In genomic region chr12:99649732-99650131, GRCm38 (mm10) we compare ENCODE assay signal across 30 mouse cellular contexts.
A peak's percentile ranks its signal among the peaks of the same experiment; 100 is the strongest.
DNase-seq lines count a peak whose midpoint lies in the region; ATAC-seq and TF ChIP-seq lines count a peak whose summit lies in the region.
"Had no signal": no experiment of that assay in that cellular context is flagged by ENCODE, and none has a peak within 500 bp of the region (broad histone marks: within the 10 kb centered on the region; RNA-seq: fewer than 3 reads in every experiment).

No protein-coding gene starts in this region.

- no peak overlapping the region for H3K4me2 ChIP-seq in midbrain, embryonic 11.5 days
- no peak overlapping the region for H3K4me2 ChIP-seq in midbrain, embryonic 16.5 days (ENCODE audit: low read length)
- H3K4me2 ChIP-seq in embryonic facial prominence, embryonic 14.5 days (ENCODE audit: low read depth, low read length): no peak overlapping the region
- H3K4me2 ChIP-seq: forebrain, embryonic 12.5 days; forebrain, embryonic 15.5 days; heart, embryonic 12.5 days; heart, embryonic 15.5 days; hindbrain, embryonic 14.5 days had no signal

- H3K27me3 ChIP-seq in midbrain, embryonic 11.5 days (ENCODE audit: control insufficient read depth, insufficient read depth, low read length): no peaks in the 10 kb centered on the region
- no peaks in the 10 kb centered on the region for H3K27me3 ChIP-seq in midbrain, embryonic 16.5 days (ENCODE audit: control insufficient read depth, insufficient read depth, low read depth, low read length)
- H3K27me3 ChIP-seq in embryonic facial prominence, embryonic 14.5 days (replicated peaks; ENCODE audit: control insufficient read depth, insufficient read depth, low read length): no peaks in the 10 kb centered on the region
- no peaks in the 10 kb centered on the region for H3K27me3 ChIP-seq in limb, embryonic 10.5 days (ENCODE audit: low read depth, poor library complexity, severe bottlenecking)
- H3K27me3 ChIP-seq: CH12.LX; forebrain, embryonic 12.5 days; forebrain, embryonic 15.5 days; heart, embryonic 12.5 days; heart, embryonic 15.5 days; Patski had no signal

- intact Hi-C loops in gastrocnemius, adult 2 months (cut with DNase I): no loop called here

- H3K4me3 ChIP-seq in gastrocnemius, adult 2 months: no peak overlapping the region
- no peak overlapping the region for H3K4me3 ChIP-seq in midbrain, embryonic 11.5 days (ENCODE audit: low read depth, low read length)
- H3K4me3 ChIP-seq in midbrain, embryonic 16.5 days (ENCODE audit: low read depth, low read length): no peak overlapping the region
- no peak overlapping the region for H3K4me3 ChIP-seq in embryonic facial prominence, embryonic 14.5 days (ENCODE audit: low read depth, low read length)
- no peak overlapping the region for H3K4me3 ChIP-seq in limb, embryonic 10.5 days
- H3K4me3 ChIP-seq: erythroblast, embryonic 14.5 days; forebrain, embryonic 12.5 days; forebrain, embryonic 15.5 days; heart, embryonic 12.5 days; heart, embryonic 15.5 days; hindbrain, embryonic 10.5 days had no signal

- DNase-seq in gastrocnemius, adult 2 months: no peak
- no peak for DNase-seq in gastrocnemius, adult 18-20 months (ENCODE audit: low spot score)
- peak; percentile 56 for DNase-seq in midbrain, embryonic 11.5 days (ENCODE audit: low spot score, missing footprints)
- DNase-seq in embryonic facial prominence, embryonic 14.5 days (ENCODE audit: low spot score): peak; percentile 39
- no peak for DNase-seq in limb, embryonic 10.5 days (ENCODE audit: low spot score)
- DNase-seq in layer of hippocampus, postnatal 14 days (ENCODE audit: low spot score in 2 of 2): no peak
- no peak for DNase-seq in cerebellum, postnatal 25 days
- DNase-seq: adrenal gland, postnatal 10 days; adrenal gland, postnatal 36 days; B cell, adult 2 months; cerebellum, adult 2 months; cerebellum, adult 9-11 months; cerebellum, postnatal 36 days; embryo, embryonic 11 days; gastrocnemius, postnatal 14 days; heart, postnatal 10 days; heart, postnatal 36 days had no signal

- peaks cover 9% of the 10 kb centered on the region for H3K9me3 ChIP-seq in midbrain, embryonic 11.5 days (ENCODE audit: control insufficient read depth, low read length)
- no peaks in the 10 kb centered on the region; the same call in none of the 2 replicates for H3K9me3 ChIP-seq in midbrain, embryonic 16.5 days (replicated peaks; ENCODE audit: control insufficient read depth, low read length, poor library complexity, severe bottlenecking)
- H3K9me3 ChIP-seq in embryonic facial prominence, embryonic 14.5 days (ENCODE audit: control insufficient read depth, low read length): peaks cover 18% of the 10 kb centered on the region; the same call in 1 of the 2 replicates
- H3K9me3 ChIP-seq in limb, embryonic 10.5 days (replicated peaks): peaks cover 6% of the 10 kb centered on the region; the same call in 1 of the 2 replicates
- H3K9me3 ChIP-seq: forebrain, embryonic 15.5 days had no signal

- TF ChIP-seq CTCF in gastrocnemius, adult 2 months (IDR thresholded peaks at IDR 0.05): no peak

- no peaks in the 10 kb centered on the region for H3K36me3 ChIP-seq in midbrain, embryonic 11.5 days (ENCODE audit: control insufficient read depth, insufficient read depth, low read length)
- no peaks in the 10 kb centered on the region for H3K36me3 ChIP-seq in midbrain, embryonic 16.5 days (ENCODE audit: control insufficient read depth, insufficient read depth, low read length)
- no peaks in the 10 kb centered on the region for H3K36me3 ChIP-seq in embryonic facial prominence, embryonic 14.5 days (ENCODE audit: control insufficient read depth, insufficient read depth, low read length)
- peaks cover 3% of the 10 kb centered on the region; the same call in 1 of the 2 replicates for H3K36me3 ChIP-seq in limb, embryonic 10.5 days
- H3K36me3 ChIP-seq: forebrain, embryonic 12.5 days; forebrain, embryonic 15.5 days; G1E; heart, embryonic 12.5 days; heart, embryonic 15.5 days had no signal

- no peak overlapping the region for H3K9ac ChIP-seq in midbrain, embryonic 11.5 days (ENCODE audit: low read length)
- no peak overlapping the region for H3K9ac ChIP-seq in midbrain, embryonic 16.5 days (ENCODE audit: low read depth, low read length)
- H3K9ac ChIP-seq in embryonic facial prominence, embryonic 14.5 days (ENCODE audit: low read depth, low read length): no peak overlapping the region
- H3K9ac ChIP-seq: forebrain, embryonic 12.5 days; forebrain, embryonic 15.5 days; heart, embryonic 12.5 days; heart, embryonic 15.5 days; hindbrain, embryonic 14.5 days had no signal

- no peak for ATAC-seq in midbrain, embryonic 11.5 days (ENCODE audit: low FRiP score)
- no peak for ATAC-seq in midbrain, embryonic 16.5 days
- no peak for ATAC-seq in embryonic facial prominence, embryonic 14.5 days (ENCODE audit: low read depth)
- ATAC-seq: forebrain, embryonic 15.5 days; hindbrain, postnatal 0 days; intestine, postnatal 0 days; Patski had no signal

- WGBS in midbrain, embryonic 11.5 days: 70% methylated on average over 2 of the region's 2 CpGs
- WGBS in midbrain, embryonic 16.5 days: 72% methylated on average over 2 of the region's 2 CpGs
- WGBS in embryonic facial prominence, embryonic 14.5 days: 40% methylated on average over 2 of the region's 2 CpGs
- WGBS in limb, embryonic 10.5 days: 52% methylated on average over 2 of the region's 2 CpGs

- peak overlapping the region; percentile 57 for H3K27ac ChIP-seq in gastrocnemius, adult 2 months
- no peak overlapping the region for H3K27ac ChIP-seq in midbrain, embryonic 11.5 days (ENCODE audit: low read depth, low read length)
- no peak overlapping the region for H3K27ac ChIP-seq in midbrain, embryonic 16.5 days (ENCODE audit: low read length)
- no peak overlapping the region; the same call in 1 of the 2 replicates for H3K27ac ChIP-seq in embryonic facial prominence, embryonic 14.5 days (replicated peaks; ENCODE audit: low read depth, low read length)
- 0 out of 2 replicates have a peak overlapping the region, but pooled peaks have one; percentile 6 for H3K27ac ChIP-seq in limb, embryonic 10.5 days
- H3K27ac ChIP-seq: forebrain, embryonic 12.5 days; forebrain, embryonic 15.5 days; heart, embryonic 15.5 days; hindbrain, embryonic 10.5 days; hindbrain, embryonic 14.5 days; hindbrain, postnatal 0 days had no signal

- no peaks in the 10 kb centered on the region for H3K4me1 ChIP-seq in midbrain, embryonic 11.5 days (ENCODE audit: control insufficient read depth, insufficient read depth, low read length)
- H3K4me1 ChIP-seq in midbrain, embryonic 16.5 days (ENCODE audit: control insufficient read depth, insufficient read depth, low read length): peaks cover 2% of the 10 kb centered on the region; the same call in 1 of the 2 replicates
- no peaks in the 10 kb centered on the region for H3K4me1 ChIP-seq in embryonic facial prominence, embryonic 14.5 days (ENCODE audit: control insufficient read depth, insufficient read depth, low read length)
- peaks cover 8% of the 10 kb centered on the region for H3K4me1 ChIP-seq in limb, embryonic 10.5 days
- H3K4me1 ChIP-seq: heart, embryonic 12.5 days; heart, embryonic 15.5 days had no signal

Comparison
In these comparisons a context has a peak if more than half of its experiments do, and no peak if none do; other contexts are left out.
1. DNase-seq: peak in midbrain, embryonic 11.5 days (single experiment) and embryonic facial prominence, embryonic 14.5 days (single experiment); none in gastrocnemius, adult 2 months (single experiment), gastrocnemius, adult 18-20 months (single experiment), limb, embryonic 10.5 days (single experiment), layer of hippocampus, postnatal 14 days (0 of 2) and cerebellum, postnatal 25 days (0 of 2).
2. H3K27ac ChIP-seq: peak in gastrocnemius, adult 2 months (single experiment) and limb, embryonic 10.5 days (single experiment); none in midbrain, embryonic 11.5 days (single experiment), midbrain, embryonic 16.5 days (single experiment) and embryonic facial prominence, embryonic 14.5 days (single experiment).